Mouse (Mus musculus) G1E (cell line): ENCODE measurements around the gene Spag5. TPM values are rescaled to one million over a fixed set of nuclear protein-coding genes. Genes with fewer than 3 reads are reported as not detected.

Source experiments
- ATAC-seq: 2 replicates; pipeline ENCODE4 v1.8.0; 2016; ENCODE audit warnings: mild to moderate bottlenecking; ENCODE audit not compliant: insufficient number of reproducible peaks, poor library complexity, low FRiP score, severe bottlenecking; ENCODE audit errors: extremely low read depth
- DNase-seq: peaks from one replicate; pipeline ENCODE4 v3.0.0; 2012; ENCODE audit warnings: low spot score
- H3K27me3 ChIP-seq: 2 replicates; pipeline ENCODE4 v1.6.1; 2012; ENCODE audit warnings: mild to moderate bottlenecking, low read length, inconsistent platforms; ENCODE audit not compliant: insufficient read depth
- H3K36me3 ChIP-seq: replicated peaks from 2 replicates; pipeline ENCODE3; 2012; ENCODE audit warnings: mild to moderate bottlenecking, inconsistent platforms
- H3K4me1 ChIP-seq: 2 replicates; pipeline ENCODE4 v1.6.1; 2012; ENCODE audit warnings: low read depth, low read length, inconsistent platforms, mixed read lengths; ENCODE audit not compliant: insufficient read depth
- H3K4me3 ChIP-seq: 2 replicates; pipeline ENCODE4 v1.5.1; 2012; ENCODE audit warnings: low read depth, mild to moderate bottlenecking, inconsistent platforms, low read length, moderate library complexity, mixed read lengths
- H3K9me3 ChIP-seq: replicated peaks from 2 replicates; pipeline ENCODE4 v1.6.1; 2012; ENCODE audit warnings: inconsistent platforms
- CTCF ChIP-seq: IDR thresholded peaks from 2 replicates; pipeline ENCODE4 v1.5.1; 2012; ENCODE audit warnings: low read depth, low read length, inconsistent platforms, mixed read lengths
- GATA1 ChIP-seq: IDR thresholded peaks from 2 replicates; pipeline ENCODE4 v1.6.1; 2012; ENCODE audit warnings: borderline replicate concordance, low read length, inconsistent platforms, mixed read lengths
- GATA2 ChIP-seq: IDR thresholded peaks from 2 replicates; pipeline ENCODE4 v1.6.1; 2012; ENCODE audit warnings: low read depth, low read length, inconsistent platforms, borderline replicate concordance
- POLR2AphosphoS5 ChIP-seq: IDR thresholded peaks from 2 replicates; pipeline ENCODE4 v1.6.1; 2012; ENCODE audit warnings: low read depth, low read length, inconsistent platforms; ENCODE audit not compliant: insufficient replicate concordance
- TAL1 ChIP-seq: conservative IDR thresholded peaks from 2 replicates; pipeline ENCODE4 v1.6.1; 2012; ENCODE audit warnings: low read depth, low read length, inconsistent platforms, mixed read lengths
- polyA plus RNA-seq: library from polyadenylated mRNA; stranded (reverse); fragments of >175 nt; gene quantifications from 2 replicates; pipeline ENCODE4 v1.2.3, GENCODE M21; 2012
- total RNA-seq, 2 experiments: library from RNA; stranded (forward) in 1 of 2; stranded (reverse) in 1 of 2; fragments of 200-1000 nt in 1 of 2; fragments of >200 nt in 1 of 2; fragmentation: Nextera tagmentation in 1 of 2; gene quantifications; 2 replicates each; pipeline ENCODE4 v1.2.3; 2014 to 2017

The Spag5 gene
- total and polyA plus RNA-seq, 3 experiments = 60.8 to 77.5 (median 71.3) TPM

GRCm38 (mm10) chr11:78367456-78368225, 66.3 kb downstream of the Spag5 start:
- DNase-seq = no peak
- Histone ChIP-seq H3K9me3 (no peaks in the 10 kb centered on the region), H3K36me3 (no peaks in the 10 kb centered on the region), H3K27me3 (peaks cover 83% of the 10 kb centered on the region), H3K4me1 (no peaks in the 10 kb centered on the region), H3K4me3 (no peak overlapping the region)
- no peak for TF ChIP-seq CTCF
- TF ChIP-seq TAL1 = no peak
- no peak for TF ChIP-seq GATA2
- TF ChIP-seq GATA1 = no peak
- TF ChIP-seq POLR2AphosphoS5 = no peak
- no peak for ATAC-seq

- no peak for TF ChIP-seq TAL1
- Histone ChIP-seq H3K4me1 (no peaks in the 10 kb centered on the region), H3K4me3 (no peak overlapping the region), H3K36me3 (no peaks in the 10 kb centered on the region), H3K27me3 (peaks cover 73% of the 10 kb centered on the region), H3K9me3 (no peaks in the 10 kb centered on the region)
- ATAC-seq = no peak
- no peak for DNase-seq
These were observed 69.1 kb downstream of the Spag5 start for GRCm38 (mm10) chr11:78370389-78370788.

- no peak for TF ChIP-seq TAL1
- TF ChIP-seq GATA1 = no peak
- no peak for TF ChIP-seq GATA2
- no peak for TF ChIP-seq CTCF
- TF ChIP-seq POLR2AphosphoS5 = no peak
- peaks cover 3% of the 10 kb centered on the region; the same call in 1 of the 2 replicates for H3K4me1 ChIP-seq
- no peak overlapping the region for H3K4me3 ChIP-seq
- DNase-seq (no peak), ATAC-seq (no peak)
- H3K27me3 ChIP-seq = peaks cover 68% of the 10 kb centered on the region
- H3K36me3 ChIP-seq = no peaks in the 10 kb centered on the region
- no peaks in the 10 kb centered on the region for H3K9me3 ChIP-seq
These were observed 70.4 kb downstream of the Spag5 start for GRCm38 (mm10) chr11:78371711-78372110.

Other genes with a start within 250 kb of the Spag5 start
Only the 20 nearest of the 26 such genes appear.
- 14.1 and 18.1 TPM in 2 replicates for gene Fam222b, start 206.9 kb upstream of the Spag5 start, total RNA-seq (2014; fragmentation: Nextera tagmentation)
- 1.5 and 1.9 TPM in 2 replicates for gene Fam222b, start 206.9 kb upstream of the Spag5 start, total RNA-seq (2017)
- 28.9 and 30.3 TPM in 2 replicates for gene Fam222b, start 206.9 kb upstream of the Spag5 start, polyA plus RNA-seq
- 26.2 and 42.8 TPM in 2 replicates for gene Traf4, start 135.9 kb upstream of the Spag5 start, total RNA-seq (2014; fragmentation: Nextera tagmentation)
- gene Traf4, start 135.9 kb upstream of the Spag5 start, total RNA-seq (2017) = 7.0 and 9.2 TPM in 2 replicates
- gene Traf4, start 135.9 kb upstream of the Spag5 start, polyA plus RNA-seq = 53.0 and 74.4 TPM in 2 replicates
- gene Nek8, start 124.9 kb upstream of the Spag5 start, total RNA-seq (2014; fragmentation: Nextera tagmentation) = 7.8 and 14.8 TPM in 2 replicates
- gene Nek8, start 124.9 kb upstream of the Spag5 start, total RNA-seq (2017) = 7.8 and 9.9 TPM in 2 replicates
- 7.3 and 8.5 TPM in 2 replicates for gene Nek8, start 124.9 kb upstream of the Spag5 start, polyA plus RNA-seq
- gene Tlcd1, start 124.8 kb upstream of the Spag5 start, total RNA-seq (2014; fragmentation: Nextera tagmentation) = 14.7 and 15.5 TPM in 2 replicates
- gene Tlcd1, start 124.8 kb upstream of the Spag5 start, total RNA-seq (2017) = 6.7 TPM in 2 replicates
- 47.8 and 59.3 TPM in 2 replicates for gene Tlcd1, start 124.8 kb upstream of the Spag5 start, polyA plus RNA-seq
- 1,467 and 1,695 TPM in 2 replicates for gene Rpl23a, start 117.9 kb upstream of the Spag5 start, total RNA-seq (2014; fragmentation: Nextera tagmentation)
- 2,502 and 2,557 TPM in 2 replicates for gene Rpl23a, start 117.9 kb upstream of the Spag5 start, total RNA-seq (2017)
- 844 and 2,130 TPM in 2 replicates for gene Rpl23a, start 117.9 kb upstream of the Spag5 start, polyA plus RNA-seq
- 0.60 TPM in 1 of 2 replicates, not detected in the other for gene Rab34, start 113.1 kb upstream of the Spag5 start, total RNA-seq (2014; fragmentation: Nextera tagmentation)
- gene Rab34, start 113.1 kb upstream of the Spag5 start, total RNA-seq (2017) = not detected in 2 replicates
- 0.52 and 0.95 TPM in 2 replicates for gene Rab34, start 113.1 kb upstream of the Spag5 start, polyA plus RNA-seq
- gene Proca1, start 108.1 kb upstream of the Spag5 start, total RNA-seq (2014; fragmentation: Nextera tagmentation) = not detected in 2 replicates
- 0.22 TPM in 1 of 2 replicates, not detected in the other for gene Proca1, start 108.1 kb upstream of the Spag5 start, total RNA-seq (2017)
- not detected in 2 replicates for gene Proca1, start 108.1 kb upstream of the Spag5 start, polyA plus RNA-seq
- gene Sdf2, start 55.8 kb upstream of the Spag5 start, total RNA-seq (2014; fragmentation: Nextera tagmentation) = 19.5 and 22.7 TPM in 2 replicates
- 31.5 and 41.4 TPM in 2 replicates for gene Sdf2, start 55.8 kb upstream of the Spag5 start, total RNA-seq (2017)
- gene Sdf2, start 55.8 kb upstream of the Spag5 start, polyA plus RNA-seq = 2.3 and 7.8 TPM in 2 replicates
- gene Supt6, start 55.5 kb upstream of the Spag5 start, total RNA-seq (2014; fragmentation: Nextera tagmentation) = 118 and 127 TPM in 2 replicates
- 34.5 and 44.9 TPM in 2 replicates for gene Supt6, start 55.5 kb upstream of the Spag5 start, total RNA-seq (2017)
- gene Supt6, start 55.5 kb upstream of the Spag5 start, polyA plus RNA-seq = 129 and 137 TPM in 2 replicates
- 95.8 and 113 TPM in 2 replicates for gene 2610507B11Rik, start 39.8 kb upstream of the Spag5 start, total RNA-seq (2014; fragmentation: Nextera tagmentation)
- gene 2610507B11Rik, start 39.8 kb upstream of the Spag5 start, total RNA-seq (2017) = 53.9 and 55.8 TPM in 2 replicates
- 63.8 and 70.6 TPM in 2 replicates for gene 2610507B11Rik, start 39.8 kb upstream of the Spag5 start, polyA plus RNA-seq
- 2.5 and 3.7 TPM in 2 replicates for gene BC030499, start 10.7 kb upstream of the Spag5 start, total RNA-seq (2014; fragmentation: Nextera tagmentation)
- gene BC030499, start 10.7 kb upstream of the Spag5 start, total RNA-seq (2017) = 0.99 and 1.2 TPM in 2 replicates
- gene BC030499, start 10.7 kb upstream of the Spag5 start, polyA plus RNA-seq = 0.04 TPM in 1 of 2 replicates, not detected in the other
- 0.83 and 4.3 TPM in 2 replicates for gene Aldoc, start 21.4 kb downstream of the Spag5 start, total RNA-seq (2014; fragmentation: Nextera tagmentation)
- 10.2 and 12.9 TPM in 2 replicates for gene Aldoc, start 21.4 kb downstream of the Spag5 start, total RNA-seq (2017)
- gene Aldoc, start 21.4 kb downstream of the Spag5 start, polyA plus RNA-seq = 7.2 and 10.6 TPM in 2 replicates
- 30.5 and 36.8 TPM in 2 replicates for gene Pigs, start 26.9 kb downstream of the Spag5 start, total RNA-seq (2014; fragmentation: Nextera tagmentation)
- gene Pigs, start 26.9 kb downstream of the Spag5 start, total RNA-seq (2017) = 13.9 and 14.1 TPM in 2 replicates
- 60.4 and 74.5 TPM in 2 replicates for gene Pigs, start 26.9 kb downstream of the Spag5 start, polyA plus RNA-seq
- gene Unc119, start 42.0 kb downstream of the Spag5 start, total RNA-seq (2014; fragmentation: Nextera tagmentation) = 4.3 and 6.7 TPM in 2 replicates
- gene Unc119, start 42.0 kb downstream of the Spag5 start, total RNA-seq (2017) = 10.3 and 11.8 TPM in 2 replicates
- 8.2 and 8.8 TPM in 2 replicates for gene Unc119, start 42.0 kb downstream of the Spag5 start, polyA plus RNA-seq
- not detected in 2 replicates for gene Foxn1, start 85.0 kb downstream of the Spag5 start, total RNA-seq (2014; fragmentation: Nextera tagmentation)
- gene Foxn1, start 85.0 kb downstream of the Spag5 start, total RNA-seq (2017) = 0.05 TPM in 1 of 2 replicates, not detected in the other
- gene Foxn1, start 85.0 kb downstream of the Spag5 start, polyA plus RNA-seq = not detected in 2 replicates
- not detected in 2 replicates for gene Slc13a2, start 120.7 kb downstream of the Spag5 start, total RNA-seq (2014; fragmentation: Nextera tagmentation)
- not detected in 2 replicates for gene Slc13a2, start 120.7 kb downstream of the Spag5 start, total RNA-seq (2017)
- gene Slc13a2, start 120.7 kb downstream of the Spag5 start, polyA plus RNA-seq = not detected in 2 replicates
- gene Slc46a1, start 164.2 kb downstream of the Spag5 start, total RNA-seq (2014; fragmentation: Nextera tagmentation) = not detected in 2 replicates
- 0.11 and 0.12 TPM in 2 replicates for gene Slc46a1, start 164.2 kb downstream of the Spag5 start, total RNA-seq (2017)
- gene Slc46a1, start 164.2 kb downstream of the Spag5 start, polyA plus RNA-seq = not detected in 2 replicates
- not detected in 2 replicates for gene Sarm1, start 196.2 kb downstream of the Spag5 start, total RNA-seq (2014; fragmentation: Nextera tagmentation)
- gene Sarm1, start 196.2 kb downstream of the Spag5 start, total RNA-seq (2017) = 0.06 and 0.22 TPM in 2 replicates
- not detected in 2 replicates for gene Sarm1, start 196.2 kb downstream of the Spag5 start, polyA plus RNA-seq
- not detected in 2 replicates for gene Vtn, start 197.6 kb downstream of the Spag5 start, total RNA-seq (2014; fragmentation: Nextera tagmentation)
- not detected in 2 replicates for gene Vtn, start 197.6 kb downstream of the Spag5 start, total RNA-seq (2017)
- gene Vtn, start 197.6 kb downstream of the Spag5 start, polyA plus RNA-seq = not detected in 2 replicates
- gene Sebox, start 201.9 kb downstream of the Spag5 start, total RNA-seq (2014; fragmentation: Nextera tagmentation) = not detected in 2 replicates
- gene Sebox, start 201.9 kb downstream of the Spag5 start, total RNA-seq (2017) = 0.23 TPM in 1 of 2 replicates, not detected in the other
- gene Sebox, start 201.9 kb downstream of the Spag5 start, polyA plus RNA-seq = not detected in 2 replicates